Comparison of ENCODE assay signal across 16 mouse cellular contexts in the genomic region with DNA sequence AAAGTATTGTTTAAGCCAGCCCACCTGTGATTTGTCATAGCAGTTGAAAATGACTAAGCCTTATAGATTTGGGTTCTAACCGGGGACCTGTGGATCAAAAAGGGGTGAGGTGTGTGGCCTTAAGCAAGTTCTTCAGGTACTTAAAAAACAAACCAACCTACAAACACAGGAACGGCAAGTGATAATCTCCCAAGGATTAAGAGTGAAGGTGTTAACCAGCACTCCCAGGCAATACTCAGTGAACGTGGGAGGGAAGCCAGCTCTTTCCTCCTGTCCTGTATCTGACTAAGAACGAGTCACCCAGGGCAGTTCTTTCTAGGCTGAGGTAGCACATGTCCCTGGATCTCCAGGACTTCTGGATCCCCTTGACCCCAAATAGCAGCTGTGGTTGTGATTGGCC.
"Had no signal": no experiment of that assay in that cellular context is flagged by ENCODE, and none has a peak within 500 bp of the region (broad histone marks: within the 10 kb centered on the region; RNA-seq: fewer than 3 reads in every experiment).

No protein-coding gene starts in this region.

- H3K36me3 ChIP-seq: kidney, embryonic 15.5 days; midbrain, embryonic 13.5 days had no signal

- H3K4me2 ChIP-seq: kidney, embryonic 15.5 days; lung, embryonic 14.5 days; midbrain, embryonic 13.5 days had no signal

- ATAC-seq: liver, postnatal 0 days; lung, postnatal 0 days; midbrain, embryonic 13.5 days had no signal

- H3K4me3 ChIP-seq: kidney, embryonic 15.5 days; left cerebral cortex, adult 2 months; midbrain, embryonic 13.5 days had no signal

- DNase-seq: kidney, adult 8-10 months; kidney, postnatal 10 days; kidney, postnatal 36 days; layer of hippocampus, postnatal 36 days; liver, postnatal 0 days; lung, embryonic 14.5 days; right cerebral cortex, postnatal 4 days; thymus, adult 2 months; thymus, postnatal 14 days; thymus, postnatal 4 days had no signal

- H3K4me1 ChIP-seq: kidney, embryonic 15.5 days; midbrain, embryonic 13.5 days had no signal

- H3K27me3 ChIP-seq: kidney, embryonic 15.5 days; midbrain, embryonic 13.5 days had no signal

- H3K9me3 ChIP-seq: kidney, embryonic 15.5 days; midbrain, embryonic 13.5 days had no signal

- H3K9ac ChIP-seq: kidney, embryonic 15.5 days; liver, embryonic 14.5 days; liver, postnatal 0 days; lung, embryonic 14.5 days; midbrain, embryonic 13.5 days had no signal

- H3K27ac ChIP-seq: kidney, embryonic 15.5 days; left cerebral cortex, adult 2 months; liver, embryonic 14.5 days; macrophage; midbrain, embryonic 13.5 days had no signal
